Mouse (Mus musculus): Measurements from ENCODE around the gene Azi2.

DNA sequence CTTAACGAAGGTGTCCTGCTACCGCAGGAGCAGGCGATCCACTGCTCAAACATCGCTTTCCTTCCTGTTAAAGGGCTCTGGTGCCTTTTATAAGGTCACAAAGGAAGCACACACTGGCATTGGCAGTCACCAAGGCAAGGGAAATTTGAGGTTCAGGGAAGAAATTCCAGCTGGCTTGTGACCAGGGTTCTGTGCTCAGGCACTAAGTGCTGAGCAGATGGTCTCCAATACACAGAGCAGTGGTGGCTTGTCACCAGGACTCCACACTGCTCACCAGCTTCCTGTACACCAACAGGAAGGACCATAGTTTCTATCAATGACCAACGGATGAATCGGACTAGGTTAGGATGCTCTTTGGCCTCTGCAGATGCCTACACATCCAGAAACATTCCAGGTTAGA, 30.1 kb downstream of the Azi2 start:
- TF ChIP-seq CTCF (IDR thresholded peaks at IDR 0.05; ENCODE audit: low read depth, low read length) (no peak), POLR2A (IDR thresholded peaks at IDR 0.05; ENCODE audit: borderline replicate concordance, low read depth, low read length) (no peak)
